ENCODE assay signal across 30 mouse cellular contexts in genomic region chr9:123510926-123511325, GRCm38 (mm10). TPM values are rescaled to one million over a fixed set of nuclear protein-coding genes. Genes with fewer than 3 reads are reported as not detected.
A peak's percentile ranks its signal among the peaks of the same experiment; 100 is the strongest.
DNase-seq lines count a peak whose midpoint lies in the region; ATAC-seq and TF ChIP-seq lines count a peak whose summit lies in the region.
"Had no signal": no experiment of that assay in that cellular context is flagged by ENCODE, and none has a peak within 500 bp of the region (broad histone marks: within the 10 kb centered on the region; RNA-seq: fewer than 3 reads in every experiment).

No protein-coding gene starts in this region.

- peaks cover 40% of the 10 kb centered on the region for H3K36me3 ChIP-seq in kidney, embryonic 15.5 days
- H3K36me3 ChIP-seq in spleen, adult 2 months (ENCODE audit: control insufficient read depth, insufficient read depth, low read length), result peaks cover 20% of the 10 kb centered on the region
- peaks cover 5% of the 10 kb centered on the region; the same call in 1 of the 2 replicates for H3K36me3 ChIP-seq in hindbrain, embryonic 14.5 days (replicated peaks; ENCODE audit: control insufficient read depth, insufficient read depth)
- H3K36me3 ChIP-seq: hindbrain, embryonic 15.5 days; midbrain, embryonic 15.5 days had no signal

- H3K9ac ChIP-seq in kidney, embryonic 15.5 days, result no peak overlapping the region
- H3K9ac ChIP-seq in hindbrain, embryonic 14.5 days, result no peak overlapping the region
- H3K9ac ChIP-seq: forebrain, postnatal 0 days; hindbrain, embryonic 15.5 days; limb, embryonic 12.5 days; liver, embryonic 14.5 days; lung, embryonic 15.5 days; neural tube, embryonic 13.5 days had no signal

- no peak overlapping the region for H3K4me2 ChIP-seq in kidney, embryonic 15.5 days
- H3K4me2 ChIP-seq in hindbrain, embryonic 14.5 days (replicated peaks), result no peak overlapping the region
- H3K4me2 ChIP-seq: hindbrain, embryonic 15.5 days; limb, embryonic 12.5 days; lung, embryonic 15.5 days; midbrain, embryonic 15.5 days; neural tube, embryonic 13.5 days had no signal

- ATAC-seq in kidney, embryonic 15.5 days (replicated peaks; ENCODE audit: low FRiP score), result 0 out of 2 replicates have a peak, but pooled peaks have one; percentile 28
- no peak for ATAC-seq in hindbrain, embryonic 14.5 days (ENCODE audit: low FRiP score)
- ATAC-seq: forebrain, postnatal 0 days had no signal

- no peaks in the 10 kb centered on the region for H3K27me3 ChIP-seq in kidney, embryonic 15.5 days
- no peaks in the 10 kb centered on the region for H3K27me3 ChIP-seq in spleen, adult 2 months (ENCODE audit: control insufficient read depth, insufficient read depth, low read length)
- H3K27me3 ChIP-seq in hindbrain, embryonic 14.5 days (ENCODE audit: control insufficient read depth, insufficient read depth, low read length), result no peaks in the 10 kb centered on the region
- H3K27me3 ChIP-seq: CH12.LX; hindbrain, embryonic 15.5 days; limb, embryonic 12.5 days; lung, embryonic 15.5 days; midbrain, embryonic 15.5 days; neural tube, embryonic 13.5 days had no signal

- peak overlapping the region; percentile 1; the same call in 1 of the 2 replicates for H3K27ac ChIP-seq in gastrocnemius, adult 2 months
- peak overlapping the region; percentile 75 for H3K27ac ChIP-seq in kidney, embryonic 15.5 days
- H3K27ac ChIP-seq in spleen, adult 2 months (ENCODE audit: insufficient read depth, low read length), result peak overlapping the region; percentile 61
- no peak overlapping the region for H3K27ac ChIP-seq in hindbrain, embryonic 14.5 days
- H3K27ac ChIP-seq: forebrain, embryonic 10.5 days; heart, embryonic 10.5 days; limb, embryonic 12.5 days; liver, embryonic 14.5 days; lung, embryonic 15.5 days; macrophage; neural tube, embryonic 13.5 days had no signal

- 87% methylated on average over 5 of the region's 5 CpGs for WGBS in kidney, embryonic 15.5 days
- 72% methylated on average over 5 of the region's 5 CpGs for WGBS in spleen, adult 2 months
- 94% methylated on average over 5 of the region's 5 CpGs for WGBS in hindbrain, embryonic 14.5 days

- no peak for TF ChIP-seq CTCF in gastrocnemius, adult 2 months (IDR thresholded peaks at IDR 0.05)
- no peak for TF ChIP-seq CTCF in spleen, adult 2 months (IDR thresholded peaks at IDR 0.05; ENCODE audit: extremely low read depth, insufficient read depth, insufficient read length, insufficient replicate concordance)

- H3K4me1 ChIP-seq in kidney, embryonic 15.5 days, result peaks cover 23% of the 10 kb centered on the region
- H3K4me1 ChIP-seq in spleen, adult 2 months (ENCODE audit: control insufficient read depth, insufficient read depth, insufficient read length), result peaks cover 13% of the 10 kb centered on the region
- peaks cover 4% of the 10 kb centered on the region for H3K4me1 ChIP-seq in hindbrain, embryonic 14.5 days (replicated peaks; ENCODE audit: control insufficient read depth, insufficient read depth, low read length)
- H3K4me1 ChIP-seq: forebrain, embryonic 10.5 days; heart, embryonic 10.5 days; limb, embryonic 12.5 days had no signal

- intact Hi-C loops in gastrocnemius, adult 2 months (cut with DNase I), result no loop called here

- H3K9me3 ChIP-seq in kidney, embryonic 15.5 days (replicated peaks), result no peaks in the 10 kb centered on the region
- H3K9me3 ChIP-seq in hindbrain, embryonic 14.5 days (ENCODE audit: control insufficient read depth, low read length), result no peaks in the 10 kb centered on the region
- H3K9me3 ChIP-seq: forebrain, embryonic 10.5 days; G1E; heart, embryonic 10.5 days; hindbrain, embryonic 15.5 days; limb, embryonic 12.5 days; lung, embryonic 15.5 days; midbrain, embryonic 15.5 days; neural tube, embryonic 13.5 days had no signal

- H3K4me3 ChIP-seq in gastrocnemius, adult 2 months, result no peak overlapping the region
- no peak overlapping the region for H3K4me3 ChIP-seq in kidney, embryonic 15.5 days (replicated peaks)
- H3K4me3 ChIP-seq in spleen, adult 2 months (ENCODE audit: extremely low read depth, insufficient read depth, insufficient read length), result no peak overlapping the region
- H3K4me3 ChIP-seq in hindbrain, embryonic 14.5 days (replicated peaks; ENCODE audit: low read length), result no peak overlapping the region
- H3K4me3 ChIP-seq: forebrain, embryonic 10.5 days; heart, embryonic 10.5 days; hindbrain, embryonic 15.5 days; limb, embryonic 12.5 days; lung, embryonic 15.5 days; midbrain, embryonic 15.5 days; neural tube, embryonic 13.5 days had no signal

- no peak for DNase-seq in gastrocnemius, adult 2 months
- no peak for DNase-seq in gastrocnemius, postnatal 25 days
- no peak for DNase-seq in kidney, postnatal 36 days
- no peak for DNase-seq in spleen, adult 2 months (ENCODE audit: low read depth in 1 of 2, low spot score in 2 of 2)
- no peak for DNase-seq in spleen, postnatal 10 days (ENCODE audit: low spot score in 2 of 2)
- no peak for DNase-seq in hindbrain, embryonic 14.5 days (ENCODE audit: low spot score)
- DNase-seq: adrenal gland, adult 8-10 months; cerebellum, adult 11-12 months; cerebellum, postnatal 10 days; forebrain, postnatal 0 days; heart, postnatal 4 days; kidney, adult 11 months; layer of hippocampus, postnatal 36 days; retina, postnatal 1 day; right cerebral cortex, postnatal 25 days; spleen, adult 18-20 months; thymus, adult 18-20 months; thymus, postnatal 36 days had no signal

- no peak for TF ChIP-seq POLR2A in spleen, adult 2 months (IDR thresholded peaks at IDR 0.05; ENCODE audit: low read depth, low read length)

RNA-seq across cellular contexts. Expression of gene Sacm1l, which starts 18.6 kb away (rescaled TPM):
- 10 to 100 TPM; 19.8 to 22.9 TPM for total RNA-seq in gastrocnemius, adult 2 months (2021)
- 10 to 100 TPM; 20.6 to 21.3 TPM for total RNA-seq in gastrocnemius, postnatal 25 days (2021)
- polyA plus RNA-seq in kidney, embryonic 15.5 days (2015; fragmentation: Nextera tagmentation; extraction: Ambion mirVana), result 56.1 and 64.2 TPM in 2 replicates
- 2.5 TPM in 2 replicates for polyA plus RNA-seq in spleen, adult 2 months (2012; rRNA removed)
- polyA plus RNA-seq in hindbrain, embryonic 14.5 days (2014; fragmentation: Nextera tagmentation; extraction: Ambion mirVana), result 56.7 and 71.8 TPM in 2 replicates

RNA-seq across cellular contexts. Expression of gene Limd1, which starts 32.4 kb away (rescaled TPM):
- total RNA-seq in gastrocnemius, adult 2 months (2021), result 10 to 100 TPM; 31.5 to 41.1 TPM
- 10 to 100 TPM; 25.8 to 29.2 TPM for total RNA-seq in gastrocnemius, postnatal 25 days (2021)
- polyA plus RNA-seq in kidney, embryonic 15.5 days (2015; fragmentation: Nextera tagmentation; extraction: Ambion mirVana), result 49.3 and 50.5 TPM in 2 replicates
- 45.1 and 55.1 TPM in 2 replicates for polyA plus RNA-seq in spleen, adult 2 months (2012; rRNA removed)
- polyA plus RNA-seq in hindbrain, embryonic 14.5 days (2014; fragmentation: Nextera tagmentation; extraction: Ambion mirVana), result 14.1 and 15.5 TPM in 2 replicates

Comparison
In these comparisons a context has a peak if more than half of its experiments do, and no peak if none do; other contexts are left out.
1. RNA of gene Sacm1l, which starts 18.6 kb away (polyA plus RNA-seq): 56.7 to 71.8 TPM in hindbrain, embryonic 14.5 days and 56.1 to 64.2 TPM in kidney, embryonic 15.5 days; 2.5 TPM in spleen, adult 2 months; every median in the first group is over 10 times any median in the second.